In genomic region chr9:60751098-60751497, GRCm38 (mm10) we compare ENCODE assay signal across 28 mouse cellular contexts. TPM values are rescaled to one million over a fixed set of nuclear protein-coding genes. Genes with fewer than 3 reads are reported as not detected.
"Had no signal": no experiment of that assay in that cellular context is flagged by ENCODE, and none has a peak within 500 bp of the region (broad histone marks: within the 10 kb centered on the region; RNA-seq: fewer than 3 reads in every experiment).

No protein-coding gene starts in this region.

- H3K36me3 ChIP-seq: embryonic facial prominence, embryonic 10.5 days; embryonic facial prominence, embryonic 12.5 days; embryonic facial prominence, embryonic 13.5 days; embryonic facial prominence, embryonic 15.5 days; forebrain, embryonic 10.5 days; forebrain, embryonic 12.5 days; forebrain, embryonic 15.5 days had no signal

- DNase-seq: cerebellum, adult 18-20 months; cerebellum, adult 2 months; cerebellum, adult 8-10 months; cerebellum, adult 9-10 months; cerebellum, adult 9-11 months; cerebellum, postnatal 10 days; cerebellum, postnatal 14 days; cerebellum, postnatal 25 days; cerebellum, postnatal 36 days; embryo, embryonic 11 days; forebrain, postnatal 0 days; gastrocnemius, adult 2 months; gastrocnemius, postnatal 10 days; gastrocnemius, postnatal 14 days; gastrocnemius, postnatal 25 days; gastrocnemius, postnatal 36 days; heart, adult 18-20 months; heart, adult 2 months had no signal

- H3K27ac ChIP-seq: embryonic facial prominence, embryonic 10.5 days; embryonic facial prominence, embryonic 12.5 days; embryonic facial prominence, embryonic 13.5 days; embryonic facial prominence, embryonic 15.5 days; forebrain, embryonic 10.5 days; forebrain, embryonic 12.5 days; forebrain, embryonic 13.5 days; forebrain, embryonic 15.5 days; gastrocnemius, adult 2 months; heart, adult 2 months had no signal

- H3K9me3 ChIP-seq: embryonic facial prominence, embryonic 12.5 days; embryonic facial prominence, embryonic 15.5 days; forebrain, embryonic 10.5 days; forebrain, embryonic 12.5 days; forebrain, embryonic 15.5 days had no signal

- H3K27me3 ChIP-seq: embryonic facial prominence, embryonic 12.5 days; embryonic facial prominence, embryonic 13.5 days; embryonic facial prominence, embryonic 15.5 days; forebrain, embryonic 12.5 days; forebrain, embryonic 13.5 days; forebrain, embryonic 15.5 days had no signal

- H3K9ac ChIP-seq: embryonic facial prominence, embryonic 12.5 days; embryonic facial prominence, embryonic 13.5 days; embryonic facial prominence, embryonic 15.5 days; forebrain, embryonic 12.5 days; forebrain, embryonic 13.5 days; forebrain, embryonic 15.5 days; forebrain, postnatal 0 days had no signal

- H3K4me3 ChIP-seq: embryonic facial prominence, embryonic 10.5 days; embryonic facial prominence, embryonic 12.5 days; embryonic facial prominence, embryonic 13.5 days; embryonic facial prominence, embryonic 15.5 days; erythroblast, embryonic 14.5 days; forebrain, embryonic 10.5 days; forebrain, embryonic 12.5 days; forebrain, embryonic 13.5 days; forebrain, embryonic 15.5 days; gastrocnemius, adult 2 months; heart, adult 2 months had no signal

- H3K4me2 ChIP-seq: embryonic facial prominence, embryonic 12.5 days; embryonic facial prominence, embryonic 13.5 days; embryonic facial prominence, embryonic 15.5 days; forebrain, embryonic 12.5 days; forebrain, embryonic 13.5 days; forebrain, embryonic 15.5 days had no signal

- ATAC-seq: forebrain, embryonic 13.5 days; forebrain, embryonic 15.5 days; forebrain, embryonic 16.5 days; forebrain, postnatal 0 days had no signal

- H3K4me1 ChIP-seq: embryonic facial prominence, embryonic 10.5 days; embryonic facial prominence, embryonic 12.5 days; embryonic facial prominence, embryonic 13.5 days; embryonic facial prominence, embryonic 15.5 days; forebrain, embryonic 10.5 days; forebrain, embryonic 12.5 days; forebrain, embryonic 13.5 days; forebrain, embryonic 15.5 days had no signal

RNA-seq across cellular contexts. Expression of gene Larp6, which starts 38.3 kb away (rescaled TPM):
- polyA plus RNA-seq: erythroblast, embryonic 14.5 days had no signal

RNA-seq across cellular contexts. Expression of gene Uaca, which starts 43.2 kb away (rescaled TPM):
- polyA plus RNA-seq: erythroblast, embryonic 14.5 days had no signal
